Mouse (Mus musculus) liver, embryonic 15.5 days (tissue): Measurements from ENCODE around the gene Trim80. TPM values are rescaled to one million over a fixed set of nuclear protein-coding genes. Genes with fewer than 3 reads are reported as not detected.

Source experiments
- microRNA-seq: library from miRNA; unstranded; fragments of <30 nt; microRNA quantifications from one replicate; pipeline ENCODE4, GENCODE M21; 2016
- polyA plus RNA-seq: library from polyadenylated mRNA; unstranded; fragments of >200 nt; fragmentation: Nextera tagmentation; extraction: Ambion mirVana; gene quantifications from 2 replicates; pipeline ENCODE4 v1.2.1, GENCODE M21; 2015

The Trim80 gene
- polyA plus RNA-seq, 1 experiment from 2014 or later: 0.55 TPM

Small RNA genes lying within 50 kb of the gene (microRNA-seq; reads per million reads assigned to microRNA genes)
- gene Mir3968: 0.76 reads per million

Other genes starting within 250 kb of the Trim80 start
- gene Grin2c, start 173.3 kb upstream of the Trim80 start, polyA plus RNA-seq: 0.05 TPM in 2 replicates
- 19.5 and 21.1 TPM in 2 replicates for gene Fdxr, start 163.5 kb upstream of the Trim80 start, polyA plus RNA-seq
- gene Fads6, start 142.9 kb upstream of the Trim80 start, polyA plus RNA-seq: 3.4 and 4.1 TPM in 2 replicates
- gene Otop2, start 133.4 kb upstream of the Trim80 start, polyA plus RNA-seq: not detected in 2 replicates
- gene Ush1g, start 118.5 kb upstream of the Trim80 start, polyA plus RNA-seq: 0.20 and 0.22 TPM in 2 replicates
- not detected in 2 replicates for gene Otop3, start 105.8 kb upstream of the Trim80 start, polyA plus RNA-seq
- gene Hid1, start 72.8 kb upstream of the Trim80 start, polyA plus RNA-seq: 1.1 and 1.5 TPM in 2 replicates
- 1.2 and 1.3 TPM in 2 replicates for gene Cdr2l, start 58.6 kb upstream of the Trim80 start, polyA plus RNA-seq
- gene Mrpl58, start 36.8 kb upstream of the Trim80 start, polyA plus RNA-seq: 78.1 and 78.7 TPM in 2 replicates
- gene Atp5h, start 20.6 kb upstream of the Trim80 start, polyA plus RNA-seq: 453 and 509 TPM in 2 replicates
- 4.4 and 5.6 TPM in 2 replicates for gene Kctd2, start 20.4 kb upstream of the Trim80 start, polyA plus RNA-seq
- 0.08 and 0.15 TPM in 2 replicates for gene Slc16a5, start 21.9 kb downstream of the Trim80 start, polyA plus RNA-seq
- 3.3 and 3.5 TPM in 2 replicates for gene Armc7, start 35.1 kb downstream of the Trim80 start, polyA plus RNA-seq
- 38.1 and 41.9 TPM in 2 replicates for gene Nt5c, start 51.3 kb downstream of the Trim80 start, polyA plus RNA-seq
- 233 and 234 TPM in 2 replicates for gene Jpt1, start 73.8 kb downstream of the Trim80 start, polyA plus RNA-seq
- 301 and 355 TPM in 2 replicates for gene Sumo2, start 95.7 kb downstream of the Trim80 start, polyA plus RNA-seq
- 111 and 114 TPM in 2 replicates for gene Nup85, start 123.9 kb downstream of the Trim80 start, polyA plus RNA-seq
- gene Mrps7, start 163.4 kb downstream of the Trim80 start, polyA plus RNA-seq: 49.5 and 51.3 TPM in 2 replicates
- gene Gga3, start 163.5 kb downstream of the Trim80 start, polyA plus RNA-seq: 7.7 and 8.2 TPM in 2 replicates
- 27.3 and 32.3 TPM in 2 replicates for gene Mif4gd, start 172.4 kb downstream of the Trim80 start, polyA plus RNA-seq
- gene Slc25a19, start 187.8 kb downstream of the Trim80 start, polyA plus RNA-seq: 10.4 and 10.9 TPM in 2 replicates